Mouse (Mus musculus) heart, postnatal 0 days (tissue): Measurements from ENCODE around the gene Fbll1.

Experiments used
- CTCF ChIP-seq: IDR thresholded peaks from 2 replicates; pipeline ENCODE4 v1.5.1; 2016; ENCODE audit warnings: antibody characterized with exemption, control low read depth, low read depth
- EP300 ChIP-seq: IDR thresholded peaks from 2 replicates; pipeline ENCODE4 v1.6.1; 2016; ENCODE audit warnings: antibody characterized with exemption, low read depth

DNA sequence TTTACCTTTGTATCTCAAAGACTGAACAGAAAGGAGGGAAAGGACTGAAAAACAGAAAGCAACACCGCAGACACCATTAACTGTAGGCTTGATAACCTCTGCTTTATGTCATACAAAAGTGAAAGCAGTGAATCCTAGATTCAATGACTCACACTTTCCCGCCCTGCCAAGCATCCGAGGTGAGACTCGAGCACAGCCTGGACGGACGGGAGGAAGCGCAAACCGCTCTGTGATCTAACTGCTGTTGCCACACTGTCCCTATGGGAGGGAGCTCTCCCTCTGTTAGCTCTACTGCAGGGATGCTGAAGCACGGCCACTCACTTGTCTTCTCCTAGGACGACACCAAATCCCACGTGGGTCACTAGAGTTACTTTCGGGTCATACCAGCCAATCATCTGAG lies 17.6 kb upstream of the Fbll1 start:
- TF ChIP-seq CTCF: no peak
- no peak for TF ChIP-seq EP300
